Mouse (Mus musculus) CH12.LX (cell line): ENCODE data around the gene Dusp10. TPM values are rescaled to one million over a fixed set of nuclear protein-coding genes. Genes with fewer than 3 reads are reported as not detected.

Source experiments
- DNase-seq: peaks from one replicate; pipeline ENCODE4 v3.0.0-alpha.2; 2013; ENCODE audit errors: extremely low read depth
- H3K27ac ChIP-seq: 2 replicates; pipeline ENCODE4 v1.5.1; 2012; ENCODE audit warnings: low read depth, mild to moderate bottlenecking, control low read depth, moderate library complexity; ENCODE audit not compliant: insufficient read depth
- H3K27me3 ChIP-seq: replicated peaks from 2 replicates; pipeline ENCODE3; 2012; ENCODE audit warnings: inconsistent platforms
- H3K36me3 ChIP-seq, 2 experiments: replicated peaks in 1 of 2; 2 replicates each; pipeline versions ENCODE3 to v1.6.1; 2012; ENCODE audit warnings: inconsistent platforms in 1 of 2, low read length in 1 of 2, mild to moderate bottlenecking in 1 of 2, mixed read lengths in 1 of 2, moderate library complexity in 1 of 2; ENCODE audit not compliant: control insufficient read depth in 1 of 2, insufficient read depth in 1 of 2
- H3K4me1 ChIP-seq, 2 experiments: 2 replicates each; pipeline ENCODE4 v1.6.1; 2012; ENCODE audit warnings: inconsistent platforms in 1 of 2, moderate library complexity in 1 of 2; ENCODE audit not compliant: insufficient read depth in 2 of 2, control insufficient read depth in 1 of 2
- H3K4me2 ChIP-seq: 2 replicates; pipeline ENCODE4 v1.6.1; 2012; ENCODE audit warnings: low read depth, mild to moderate bottlenecking, control low read depth; ENCODE audit not compliant: poor library complexity, insufficient read depth, severe bottlenecking
- H3K4me3 ChIP-seq, 3 experiments: fragments of 150-350 bp in 1 of 3; sonication (generic) in 1 of 3; replicated peaks in 1 of 3; 2 replicates each; pipeline versions ENCODE3 to v1.5.1; 2011 to 2012; ENCODE audit warnings: low read depth in 2 of 3, low read length in 2 of 3, mild to moderate bottlenecking in 2 of 3, moderate library complexity in 2 of 3, control low read depth in 1 of 3, improper control_type of control experiment in 1 of 3, inconsistent platforms in 1 of 3, mixed read lengths in 1 of 3; ENCODE audit not compliant: poor library complexity in 1 of 3
- H3K79me2 ChIP-seq: replicated peaks from 2 replicates; pipeline ENCODE4 v1.6.1; 2012; ENCODE audit warnings: mild to moderate bottlenecking, moderate library complexity; ENCODE audit not compliant: control insufficient read depth, poor library complexity, insufficient read depth, severe bottlenecking; ENCODE audit errors: extremely low read depth
- H3K9ac ChIP-seq: 2 replicates; pipeline ENCODE4 v1.6.1; 2012; ENCODE audit warnings: low read depth, mild to moderate bottlenecking, control low read depth, moderate library complexity; ENCODE audit not compliant: insufficient read depth
- H3K9me3 ChIP-seq: replicated peaks from 2 replicates; pipeline ENCODE3; 2012; ENCODE audit warnings: low read length, inconsistent platforms, mixed read lengths
- GABPA ChIP-seq: IDR thresholded peaks from 2 replicates; pipeline ENCODE4 v1.6.1; 2012; ENCODE audit warnings: low read depth, low read length, improper control_type of control experiment, inconsistent platforms; ENCODE audit not compliant: insufficient replicate concordance
- dilution Hi-C: fragments of 300-500 bp; cut with MboI; formaldehyde crosslinking; loops from 2 replicates; pipeline ENCODE4 v1.14.3; 2020; ENCODE audit warnings: low sequenced_read_pairs; ENCODE audit not compliant: extremely low pct_unique_long_range_greater_than_20kb, extremely low pct_ligation_motif_present
- in situ Hi-C: fragments of 300-500 bp; cut with MboI; formaldehyde crosslinking; loops from 3 replicates; pipeline ENCODE4 v1.14.3; 2019; ENCODE audit warnings: low sequenced_read_pairs, low pct_ligation_motif_present, low pct_unique_long_range_greater_than_20kb, mixed read lengths
- polyA plus RNA-seq: library from polyadenylated mRNA; unstranded; fragments of >175 nt; gene quantifications from 2 replicates; pipeline ENCODE4 v1.2.1, GENCODE M21; 2012; ENCODE audit warnings: low read depth; ENCODE audit not compliant: insufficient read length
- total RNA-seq, 2 experiments: library from RNA; depleted of rRNA; stranded (reverse); fragments of 300-350 nt in 1 of 2; fragments of >200 nt in 1 of 2; gene quantifications; 2 replicates each; pipeline ENCODE4 v1.2.3; 2012 to 2014

Dusp10 gene
- total and polyA plus RNA-seq, 3 experiments, result 2.8 to 16.1 (median 14.2) TPM

- Histone ChIP-seq H3K27ac (no peak overlapping the region), H3K4me2 (no peak overlapping the region), H3K9ac (no peak overlapping the region)
- dilution Hi-C loops (no loop called here), in situ Hi-C loops (no loop called here)
- TF ChIP-seq GABPA, result no peak
- TF ChIP-seq, all 38 proteins: peak for 0
- no peak for DNase-seq
- no peaks in the 10 kb centered on the region for H3K9me3 ChIP-seq
- no peaks in the 10 kb centered on the region for H3K27me3 ChIP-seq
- H3K79me2 ChIP-seq, result no peaks in the 10 kb centered on the region
- H3K4me3 ChIP-seq, result no peak overlapping the region
- H3K36me3 ChIP-seq, result no peaks in the 10 kb centered on the region
- H3K4me1 ChIP-seq, result peaks cover 0 to 18% of the 10 kb centered on the region in 2 experiments; a peak in 2 of 4 replicates
These were observed 105.5 kb downstream of the Dusp10 start for GRCm38 (mm10) chr1:184118586-184118985.

Other genes starting within 250 kb of the Dusp10 start
- 0.25 and 0.34 TPM in 2 replicates for gene 1700056E22Rik, start 21.0 kb downstream of the Dusp10 start, total RNA-seq (2012; rRNA removed)
- gene 1700056E22Rik, start 21.0 kb downstream of the Dusp10 start, total RNA-seq (2014; rRNA removed), result 0.26 TPM in 1 of 2 replicates, not detected in the other
- gene 1700056E22Rik, start 21.0 kb downstream of the Dusp10 start, polyA plus RNA-seq, result 1.0 and 1.6 TPM in 2 replicates